Mouse (Mus musculus) G1E (cell line): ENCODE measurements at regions not wholly inside any gene's neighbourhood (a gene's known extent, or its start where the extent isn't known, plus 50 kb on each side); places are given as distances from the start of the nearest gene placed in this dataset.

Experiments used
- CTCF ChIP-seq: IDR thresholded peaks from 2 replicates; pipeline ENCODE4 v1.5.1; 2012; ENCODE audit warnings: low read depth, low read length, inconsistent platforms, mixed read lengths
- GATA1 ChIP-seq: IDR thresholded peaks from 2 replicates; pipeline ENCODE4 v1.6.1; 2012; ENCODE audit warnings: borderline replicate concordance, low read length, inconsistent platforms, mixed read lengths
- GATA2 ChIP-seq: IDR thresholded peaks from 2 replicates; pipeline ENCODE4 v1.6.1; 2012; ENCODE audit warnings: low read depth, low read length, inconsistent platforms, borderline replicate concordance
- TAL1 ChIP-seq: conservative IDR thresholded peaks from 2 replicates; pipeline ENCODE4 v1.6.1; 2012; ENCODE audit warnings: low read depth, low read length, inconsistent platforms, mixed read lengths

- TF ChIP-seq CTCF (no peak), GATA1 (no peak), GATA2 (no peak), TAL1 (no peak)
Measured at GRCm38 (mm10) chr3:132277771-132278170, 192.7 kb downstream of the Dkk2 start.
